Mouse (Mus musculus) R1 (cell line): ENCODE results near the gene Mfsd5.

Experiments used
- DNase-seq: peaks from one replicate; pipeline ENCODE4 v3.0.0-alpha.2; 2018; ENCODE audit warnings: low read depth, low spot score

Mfsd5 gene

DNA sequence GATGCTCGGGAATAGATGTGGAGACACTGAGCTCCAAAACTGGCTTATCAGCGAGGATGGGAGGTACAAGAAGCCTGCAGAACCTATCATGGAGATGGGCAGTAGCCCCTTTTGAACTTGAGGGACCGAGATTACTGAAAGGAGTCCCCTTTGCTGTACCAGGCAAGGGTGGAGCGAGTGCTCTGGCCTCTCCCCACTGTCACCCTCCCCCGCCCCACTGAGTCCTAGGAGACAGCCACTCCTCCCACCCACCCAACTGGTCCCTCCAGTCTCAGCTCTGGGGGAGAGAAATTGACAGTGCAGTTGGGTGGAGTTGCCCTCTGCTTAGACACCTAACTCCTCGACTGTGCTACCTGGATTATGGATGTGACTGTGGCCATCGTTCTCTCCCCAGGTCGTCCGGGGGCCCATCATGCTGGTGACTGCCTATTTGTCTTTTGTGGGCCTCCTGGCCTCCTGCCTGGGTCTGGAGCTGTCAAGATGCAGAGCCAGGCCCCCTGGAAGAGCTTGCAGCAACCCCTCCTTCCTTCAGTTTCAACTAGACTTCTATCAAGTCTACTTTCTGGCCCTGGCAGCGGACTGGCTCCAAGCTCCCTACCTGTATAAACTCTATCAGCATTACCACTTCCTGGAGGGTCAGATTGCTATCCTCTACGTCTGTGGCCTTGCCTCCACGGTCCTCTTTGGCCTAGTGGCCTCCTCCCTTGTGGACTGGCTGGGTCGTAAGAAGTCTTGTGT is 698 bp downstream of the Mfsd5 start:
- peak; percentile 82 for DNase-seq

GRCm38 (mm10) chr15:102280623-102281022 is 1.4 kb downstream of the Mfsd5 start:
- DNase-seq: no peak

- DNase-seq: peak; percentile 80
Measured at GRCm38 (mm10) chr15:102282463-102283292, 3.4 kb downstream of the Mfsd5 start.

DNA sequence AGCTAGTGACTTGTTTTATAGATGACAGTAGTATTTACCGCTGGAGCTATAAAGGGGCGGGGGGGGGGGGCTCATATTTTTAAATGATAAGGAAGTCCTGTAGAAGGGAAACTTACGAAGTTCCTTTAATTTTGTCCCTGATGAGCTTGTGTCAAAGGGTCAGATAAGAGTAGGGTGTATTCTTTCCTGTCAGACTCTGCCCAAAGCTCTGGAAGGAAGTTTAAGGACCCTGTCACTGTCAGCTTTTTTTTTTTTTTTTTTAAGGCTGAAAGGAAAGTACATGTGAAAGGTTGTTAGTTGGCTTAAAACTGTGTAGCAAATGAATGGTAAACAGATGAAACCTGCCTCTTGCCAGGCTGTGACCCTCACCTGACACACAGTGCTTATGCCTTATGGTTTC is 4.4 kb downstream of the Mfsd5 start:
- no peak for DNase-seq

DNA sequence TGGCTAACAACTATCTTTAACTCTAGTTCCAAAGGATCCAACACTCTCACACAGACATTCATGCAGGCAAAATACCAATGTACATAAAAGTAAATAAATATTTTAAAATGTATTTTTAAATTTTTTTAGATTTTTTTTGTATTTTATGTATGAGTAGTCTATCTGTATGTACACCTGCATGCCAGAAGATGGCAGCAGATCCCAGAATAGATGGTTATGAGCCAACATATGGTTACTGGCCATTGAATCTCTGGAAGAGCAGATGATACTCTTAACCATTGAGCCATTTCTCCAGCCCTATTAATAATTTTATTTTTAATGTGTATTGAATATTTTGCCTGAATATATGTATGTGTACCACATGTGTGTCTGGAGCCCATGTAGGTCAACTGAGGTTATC is 8.1 kb downstream of the Mfsd5 start:
- DNase-seq: peak; percentile 56

- DNase-seq: peak; percentile 97
Measured at GRCm38 (mm10) chr15:102295633-102296367, 16.5 kb downstream of the Mfsd5 start, which contains the start of gene Espl1. Gene Espl1, plus strand, starts transcription at chr15:102296266.

GRCm38 (mm10) chr15:102296368-102297006 is 17.2 kb downstream of the Mfsd5 start:
- DNase-seq: no peak

- DNase-seq: no peak
Measured at GRCm38 (mm10) chr15:102302542-102302941, 23.3 kb downstream of the Mfsd5 start.

GRCm38 (mm10) chr15:102308717-102309116 is 29.5 kb downstream of the Mfsd5 start:
- peak; percentile 56 for DNase-seq

- no peak for DNase-seq
Measured at GRCm38 (mm10) chr15:102310074-102310845, 31.0 kb downstream of the Mfsd5 start.

GRCm38 (mm10) chr15:102311489-102311888 is 32.2 kb downstream of the Mfsd5 start:
- no peak for DNase-seq

DNA sequence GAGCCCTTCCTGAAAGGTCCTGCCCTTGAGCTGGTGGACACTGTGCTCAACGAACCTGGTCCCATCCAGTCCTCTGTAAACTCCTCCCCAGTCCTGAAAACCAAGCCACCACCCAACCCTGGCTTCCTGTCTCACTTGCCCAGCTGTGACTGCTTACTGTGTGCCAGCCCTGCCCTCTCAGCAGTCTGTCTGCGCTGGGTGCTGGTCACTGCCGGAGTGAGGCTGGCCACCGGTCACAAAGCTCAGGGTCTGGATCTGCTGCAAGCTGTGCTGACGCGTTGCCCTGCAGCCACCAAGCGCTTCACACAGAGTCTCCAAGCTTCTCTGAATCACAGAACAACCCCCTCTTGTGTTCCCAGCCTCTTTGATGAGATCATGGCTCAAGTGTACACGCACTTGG is 36.0 kb downstream of the Mfsd5 start:
- no peak for DNase-seq

- peak; percentile 79 for DNase-seq
Measured at GRCm38 (mm10) chr15:102316263-102316662, 37.0 kb downstream of the Mfsd5 start.

- no peak for DNase-seq
Measured at GRCm38 (mm10) chr15:102324654-102325473, 45.6 kb downstream of the Mfsd5 start.

DNA sequence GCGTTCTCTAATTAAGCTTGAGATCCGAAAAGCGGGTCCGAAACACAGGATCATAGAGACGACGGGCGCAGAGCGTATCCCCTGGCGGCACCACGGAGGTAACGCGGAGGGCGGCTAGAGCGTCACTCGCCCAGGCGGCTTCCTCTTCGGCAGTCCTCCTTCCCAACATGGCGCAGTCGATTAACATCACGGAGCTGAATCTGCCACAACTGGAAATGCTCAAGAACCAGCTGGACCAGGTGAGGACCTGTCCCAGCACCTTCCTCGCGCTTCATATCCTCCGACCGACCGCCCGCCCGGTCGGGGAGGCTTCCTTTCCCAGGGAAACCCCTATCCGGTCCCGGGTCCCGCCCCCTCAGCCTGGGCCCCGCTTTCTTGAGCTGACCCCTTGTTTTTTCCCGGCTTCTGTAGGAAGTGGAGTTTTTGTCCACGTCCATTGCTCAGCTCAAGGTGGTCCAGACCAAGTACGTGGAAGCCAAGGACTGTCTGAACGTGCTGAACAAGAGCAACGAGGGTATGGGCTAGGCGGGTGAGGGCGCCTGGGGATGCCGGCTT is 46.8 kb downstream of the Mfsd5 start, which contains the start of gene Pfdn5:
Pfdn5 (plus strand) TSS at position 95 of the 555 bp plus-strand sequence.
- DNase-seq: peak; percentile 84

DNA sequence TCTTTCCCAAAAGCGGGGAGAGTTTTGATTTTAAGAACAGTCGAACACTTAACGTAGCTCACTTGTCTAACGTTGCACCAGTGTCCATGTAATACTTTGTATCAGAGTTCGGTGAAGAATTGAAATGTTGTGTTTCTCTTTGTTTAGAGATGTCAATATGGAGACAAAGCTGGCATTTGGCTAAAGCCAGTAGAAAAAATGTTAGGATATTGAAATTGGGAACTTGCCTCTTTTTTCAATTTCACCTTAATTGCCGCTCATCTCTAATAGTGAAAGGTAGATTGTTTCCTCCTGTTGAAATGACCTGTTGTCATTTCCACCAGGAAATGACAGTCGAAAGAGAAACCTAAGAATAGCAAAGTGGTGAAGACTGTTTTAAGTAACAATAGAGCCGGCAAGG is 47.6 kb downstream of the Mfsd5 start:
- no peak for DNase-seq
